Mouse (Mus musculus) MEL (cell line): ENCODE data around the gene Gm14137. TPM values are rescaled to one million over a fixed set of nuclear protein-coding genes. Genes with fewer than 3 reads are reported as not detected.

Experiments used
- DNase-seq: peaks from one replicate; pipeline ENCODE4 v3.0.0; 2011; ENCODE audit warnings: low read depth, low spot score
- H3K27ac ChIP-seq: 2 replicates; pipeline ENCODE4 v1.5.1; 2012; ENCODE audit warnings: low read depth, mild to moderate bottlenecking, control low read depth, low read length, moderate library complexity; ENCODE audit not compliant: control insufficient read depth
- H3K27me3 ChIP-seq, 2 experiments: fragments of 150-350 bp in 1 of 2; sonication (generic) in 1 of 2; 2 replicates each; pipeline ENCODE4 v1.6.1; 2012; ENCODE audit warnings: low read length in 2 of 2, mild to moderate bottlenecking in 2 of 2, improper control_type of control experiment in 1 of 2, moderate library complexity in 1 of 2; ENCODE audit not compliant: insufficient read depth in 2 of 2, control insufficient read depth in 1 of 2
- H3K36me3 ChIP-seq, 2 experiments: 2 replicates each; pipeline ENCODE4 v1.6.1; 2012 to 2014; ENCODE audit warnings: low read length in 2 of 2, improper control_type of control experiment in 1 of 2, inconsistent platforms in 1 of 2, mild to moderate bottlenecking in 1 of 2; ENCODE audit not compliant: insufficient read depth in 2 of 2, control insufficient read depth in 1 of 2
- H3K4me1 ChIP-seq, 2 experiments: fragments of 150-350 bp in 1 of 2; sonication (generic) in 1 of 2; 2 replicates each; pipeline ENCODE4 v1.6.1; 2012; ENCODE audit warnings: low read length in 2 of 2, improper control_type of control experiment in 1 of 2, mild to moderate bottlenecking in 1 of 2; ENCODE audit not compliant: insufficient read depth in 2 of 2, control insufficient read depth in 1 of 2
- H3K4me3 ChIP-seq, 2 experiments: fragments of 150-350 bp in 1 of 2; sonication (generic) in 1 of 2; 2 replicates each; pipeline ENCODE4 v1.5.1; 2012; ENCODE audit warnings: low read depth in 2 of 2, low read length in 2 of 2, mild to moderate bottlenecking in 2 of 2, moderate library complexity in 2 of 2, control low read depth in 1 of 2, improper control_type of control experiment in 1 of 2; ENCODE audit not compliant: control insufficient read depth in 1 of 2, insufficient read depth in 1 of 2
- H3K79me2 ChIP-seq: 2 replicates; pipeline ENCODE4 v1.6.1; 2012; ENCODE audit warnings: mild to moderate bottlenecking, low read length, moderate library complexity; ENCODE audit not compliant: control insufficient read depth, poor library complexity, insufficient read depth
- H3K9ac ChIP-seq: 2 replicates; pipeline ENCODE4 v1.6.1; 2012; ENCODE audit warnings: low read depth, mild to moderate bottlenecking, control low read depth, low read length, moderate library complexity; ENCODE audit not compliant: control insufficient read depth, poor library complexity, severe bottlenecking
- H3K9me3 ChIP-seq: fragments of 150-350 bp; sonication (generic); replicated peaks from 2 replicates; pipeline ENCODE4 v1.6.1; 2012; ENCODE audit warnings: mild to moderate bottlenecking, low read length, improper control_type of control experiment, moderate library complexity; ENCODE audit not compliant: insufficient read depth
- BHLHE40 ChIP-seq: IDR thresholded peaks from 2 replicates; pipeline ENCODE4 v1.6.1; 2012; ENCODE audit warnings: low read depth, mild to moderate bottlenecking, inconsistent platforms, low read length, improper control_type of control experiment, borderline replicate concordance
- CHD2 ChIP-seq: IDR thresholded peaks from 2 replicates; pipeline ENCODE4 v1.6.1; 2011; ENCODE audit warnings: low read length, improper control_type of control experiment
- CTCF ChIP-seq, 3 experiments: IDR thresholded peaks in 2 of 3; conservative IDR thresholded peaks in 1 of 3; 2 replicates each; pipeline ENCODE4 v1.5.1; 2011 to 2012; ENCODE audit warnings: low read length in 3 of 3, low read depth in 2 of 3, mild to moderate bottlenecking in 2 of 3, improper control_type of control experiment in 1 of 3, inconsistent platforms in 1 of 3, mixed read lengths in 1 of 3, moderate library complexity in 1 of 3; ENCODE audit not compliant: control insufficient read depth in 1 of 3, insufficient read depth in 1 of 3, poor library complexity in 1 of 3, severe bottlenecking in 1 of 3
- E2F4 ChIP-seq: IDR thresholded peaks from 2 replicates; pipeline ENCODE4 v1.6.1; 2011; ENCODE audit warnings: low read depth, low read length, improper control_type of control experiment, borderline replicate concordance
- ELF1 ChIP-seq: IDR thresholded peaks from 2 replicates; pipeline ENCODE4 v1.6.1; 2014; ENCODE audit warnings: low read depth, mild to moderate bottlenecking, inconsistent platforms, low read length, improper control_type of control experiment, moderate library complexity
- GATA1 ChIP-seq: IDR thresholded peaks from 2 replicates; pipeline ENCODE4 v1.6.1; 2011; ENCODE audit warnings: low read depth, low read length, improper control_type of control experiment
- JUND ChIP-seq: IDR thresholded peaks from 2 replicates; pipeline ENCODE4 v1.6.1; 2011; ENCODE audit warnings: low read depth, mild to moderate bottlenecking, improper control_type of control experiment, low read length
- KAT2A ChIP-seq: conservative IDR thresholded peaks from 2 replicates; pipeline ENCODE4 v1.6.1; 2012; ENCODE audit warnings: low read depth, low read length, improper control_type of control experiment, inconsistent platforms
- MAZ ChIP-seq: IDR thresholded peaks from 2 replicates; pipeline ENCODE4 v1.6.1; 2012; ENCODE audit warnings: low read depth, mild to moderate bottlenecking, inconsistent platforms, low read length, improper control_type of control experiment
- MXI1 ChIP-seq: IDR thresholded peaks from 2 replicates; pipeline ENCODE4 v1.6.1; 2011; ENCODE audit warnings: mild to moderate bottlenecking, low read depth, low read length, improper control_type of control experiment
- NELFE ChIP-seq: IDR thresholded peaks from 2 replicates; pipeline ENCODE4 v1.6.1; 2011; ENCODE audit warnings: low read depth, low read length, improper control_type of control experiment
- POLR2A ChIP-seq, 2 experiments: IDR thresholded peaks; 2 replicates each; pipeline ENCODE4 v1.6.1; 2011 to 2012; ENCODE audit warnings: low read length in 2 of 2, mild to moderate bottlenecking in 2 of 2, control low read depth in 1 of 2, improper control_type of control experiment in 1 of 2, low read depth in 1 of 2, moderate library complexity in 1 of 2; ENCODE audit not compliant: control insufficient read depth in 1 of 2, insufficient read depth in 1 of 2, poor library complexity in 1 of 2
- ZC3H11A ChIP-seq: IDR thresholded peaks from 2 replicates; pipeline ENCODE4 v1.6.1; 2012; ENCODE audit warnings: low read depth, mild to moderate bottlenecking, inconsistent platforms, low read length, improper control_type of control experiment
- ZMIZ1 ChIP-seq: IDR thresholded peaks from 2 replicates; pipeline ENCODE4 v1.6.1; 2012; ENCODE audit warnings: low read depth, mild to moderate bottlenecking, inconsistent platforms, low read length, improper control_type of control experiment, moderate library complexity
- ZNF384 ChIP-seq: IDR thresholded peaks from 2 replicates; pipeline ENCODE4 v1.6.1; 2012; ENCODE audit warnings: low read depth, mild to moderate bottlenecking, inconsistent platforms, low read length, improper control_type of control experiment
- polyA plus RNA-seq, 2 experiments: library from polyadenylated mRNA; stranded (reverse) in 1 of 2; unstranded in 1 of 2; fragments of >175 nt in 1 of 2; fragments of >200 nt in 1 of 2; gene quantifications; 2 replicates each; pipeline versions ENCODE4 v1.2.1 to v1.2.4; 2012; ENCODE audit warnings: low replicate concordance in 2 of 2, low read depth in 1 of 2; ENCODE audit not compliant: insufficient read length in 2 of 2, insufficient read depth in 1 of 2, missing spikeins in 1 of 2
- total RNA-seq: library from RNA; depleted of rRNA; stranded (reverse); fragments of 300-350 nt; gene quantifications from 2 replicates; pipeline ENCODE4 v1.2.3, GENCODE M21; 2012

The Gm14137 gene
- total and polyA plus RNA-seq, 3 experiments: 0.71 TPM; not detected in 2

DNA sequence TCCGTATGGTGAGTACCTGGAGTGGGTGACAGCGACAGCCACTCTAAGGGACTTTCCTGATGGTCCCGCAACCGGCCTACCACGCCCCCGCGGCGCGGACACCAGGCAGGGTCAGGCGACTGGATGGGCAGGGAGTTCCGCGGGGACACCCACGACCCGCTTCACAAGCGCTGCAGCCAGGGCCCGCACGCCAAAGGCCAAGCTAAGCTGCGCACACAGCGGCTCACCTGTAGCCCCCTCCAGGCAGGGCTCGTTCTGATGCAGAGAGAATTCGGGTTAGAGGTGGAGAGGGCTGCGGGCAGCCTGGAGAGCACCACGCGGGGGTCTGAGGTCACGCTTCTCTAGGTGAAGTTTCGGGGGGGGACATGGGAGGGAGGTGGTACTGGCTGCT lies 6.4 kb upstream of the Gm14137 start:
- no peak for DNase-seq
- Histone ChIP-seq H3K27ac (no peak overlapping the region), H3K36me3 (peaks cover 0 to 12% of the 10 kb centered on the region in 2 experiments; a peak in 2 of 4 replicates), H3K4me3 (no peak overlapping the region), H3K9me3 (no peaks in the 10 kb centered on the region), H3K79me2 (no peaks in the 10 kb centered on the region), H3K9ac (no peak overlapping the region), H3K27me3 (no peaks in the 10 kb centered on the region), H3K4me1 (peaks cover 5 to 28% of the 10 kb centered on the region in 2 experiments)
- TF ChIP-seq GATA1 (no peak), NELFE (no peak), ZNF384 (no peak), MXI1 (no peak), CHD2 (no peak), KAT2A (no peak), MAZ (no peak), ELF1 (no peak)

DNA sequence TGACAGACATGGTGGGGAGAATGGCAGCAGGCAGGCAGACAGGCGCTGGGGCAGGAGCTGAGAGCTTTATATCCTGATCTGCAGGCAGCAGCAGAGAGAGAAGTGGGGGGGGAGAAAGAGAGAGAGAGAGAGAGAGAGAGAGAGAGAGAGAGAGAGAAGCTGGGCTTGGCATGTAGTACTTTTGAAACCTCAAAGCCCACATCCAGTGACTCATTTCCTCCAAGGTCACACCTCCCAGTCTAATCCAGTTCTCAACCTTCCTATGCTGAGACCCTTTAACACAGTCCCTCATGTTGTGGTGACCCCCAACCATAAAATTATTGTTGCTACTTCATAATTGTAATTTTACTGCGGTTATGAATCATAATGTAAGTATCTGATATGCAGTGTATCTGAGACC lies 4.0 kb upstream of the Gm14137 start:
- Histone ChIP-seq H3K4me1 (peaks cover 7 to 35% of the 10 kb centered on the region in 2 experiments; a peak in 3 of 4 replicates), H3K79me2 (no peaks in the 10 kb centered on the region), H3K9ac (no peak overlapping the region), H3K27me3 (no peaks in the 10 kb centered on the region), H3K36me3 (peaks cover 0 to 14% of the 10 kb centered on the region in 2 experiments; a peak in 2 of 4 replicates), H3K4me3 (no peak overlapping the region), H3K9me3 (no peaks in the 10 kb centered on the region), H3K27ac (no peak overlapping the region)
- TF ChIP-seq ZC3H11A (no peak), JUND (peak; percentile 96)
- peak; percentile 48 for DNase-seq

DNA sequence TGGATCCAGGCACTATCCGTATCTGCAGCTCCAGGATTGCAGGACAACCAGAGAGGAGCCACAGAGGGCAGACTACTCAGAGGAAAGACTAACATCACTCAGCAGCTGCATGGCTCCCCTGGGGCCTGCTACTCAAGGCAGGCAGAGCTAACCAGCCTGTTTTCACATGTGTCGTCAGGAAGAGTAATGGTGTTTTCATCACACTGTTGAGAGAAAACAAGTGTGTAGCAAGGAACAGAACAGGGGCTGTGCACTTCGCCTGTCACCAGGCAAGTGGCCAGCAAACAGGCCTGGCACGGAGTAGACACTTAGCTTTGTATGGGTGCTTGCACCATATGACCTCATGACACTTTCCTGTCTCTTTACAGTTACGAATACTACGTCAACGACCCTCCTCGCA lies 2.7 kb upstream of the Gm14137 start:
- TF ChIP-seq POLR2A (IDR thresholded peaks at IDR 0.05; ENCODE audit: control insufficient read depth in 1 of 2, insufficient read depth in 1 of 2, low read depth in 1 of 2, low read length in 2 of 2, poor library complexity in 1 of 2): no peak
- no peak for TF ChIP-seq CTCF (IDR thresholded peaks at IDR 0.05 in 2 of 3, conservative IDR thresholded peaks at IDR 0.05 in 1 of 3; ENCODE audit: control insufficient read depth in 1 of 3, insufficient read depth in 1 of 3, low read depth in 2 of 3, low read length in 3 of 3, poor library complexity in 1 of 3, severe bottlenecking in 1 of 3)
- no peak for TF ChIP-seq E2F4
- no peak for TF ChIP-seq BHLHE40
- no peak for TF ChIP-seq MXI1
- no peak for TF ChIP-seq NELFE
- no peak for TF ChIP-seq ZMIZ1
- TF ChIP-seq KAT2A: no peak

More for the DNA sequence above, 2.7 kb upstream of the Gm14137 start:
- Histone ChIP-seq H3K4me1 (peaks cover 7 to 35% of the 10 kb centered on the region in 2 experiments; a peak in 3 of 4 replicates), H3K36me3 (peaks cover 0 to 14% of the 10 kb centered on the region in 2 experiments; a peak in 2 of 4 replicates), H3K9ac (no peak overlapping the region), H3K9me3 (no peaks in the 10 kb centered on the region), H3K4me3 (no peak overlapping the region), H3K79me2 (no peaks in the 10 kb centered on the region), H3K27me3 (no peaks in the 10 kb centered on the region), H3K27ac (no peak overlapping the region)
- DNase-seq: no peak
